Mouse (Mus musculus): Measurements from ENCODE around the gene Scn8a. TPM values are rescaled to one million over a fixed set of nuclear protein-coding genes. Genes with fewer than 3 reads are reported as not detected.

The Scn8a gene
- polyA plus RNA-seq, 1 experiment from 2014 or later = 4.9 TPM

- H3K9me3 ChIP-seq (ENCODE audit: control insufficient read depth, low read length) = no peaks in the 10 kb centered on the region
- H3K4me1 ChIP-seq (ENCODE audit: control insufficient read depth, insufficient read depth, low read length) = 0 out of 2 replicates have a peak, but pooled peaks cover 2% of the 10 kb centered on the region
- ATAC-seq (ENCODE audit: low read depth) = no peak
- no peaks in the 10 kb centered on the region for H3K36me3 ChIP-seq (ENCODE audit: control insufficient read depth, insufficient read depth, low read length)
- H3K4me2 ChIP-seq (ENCODE audit: low read depth, low read length) = no peak overlapping the region
- H3K27ac ChIP-seq (replicated peaks; ENCODE audit: low read depth, low read length) = no peak overlapping the region
- no peaks in the 10 kb centered on the region for H3K27me3 ChIP-seq (replicated peaks; ENCODE audit: control insufficient read depth, insufficient read depth, low read length)
- no peak for DNase-seq (ENCODE audit: low spot score)
- no peak overlapping the region for H3K4me3 ChIP-seq (ENCODE audit: low read depth, low read length)
- 41% methylated on average over 4 of the region's 4 CpGs for WGBS
- H3K9ac ChIP-seq (ENCODE audit: low read depth, low read length) = no peak overlapping the region
These were observed 48.4 kb downstream of the Scn8a start for GRCm38 (mm10) chr15:100918046-100918445.

GRCm38 (mm10) chr15:100922210-100922609 lies 52.6 kb downstream of the Scn8a start:
- DNase-seq (ENCODE audit: low spot score) = no peak

GRCm38 (mm10) chr15:100923476-100923875 lies 53.8 kb downstream of the Scn8a start:
- no peak overlapping the region for H3K4me3 ChIP-seq (ENCODE audit: low read depth, low read length)
- DNase-seq (ENCODE audit: low spot score) = peak; percentile 82

More at GRCm38 (mm10) chr15:100922210-100922609, 52.6 kb downstream of the Scn8a start:
- no peak for ATAC-seq (ENCODE audit: low read depth)
- peaks cover 12% of the 10 kb centered on the region; the same call in 1 of the 2 replicates for H3K4me1 ChIP-seq (ENCODE audit: control insufficient read depth, insufficient read depth, low read length)
- H3K36me3 ChIP-seq (ENCODE audit: control insufficient read depth, insufficient read depth, low read length) = no peaks in the 10 kb centered on the region
- no peaks in the 10 kb centered on the region for H3K27me3 ChIP-seq (replicated peaks; ENCODE audit: control insufficient read depth, insufficient read depth, low read length)
- no peak overlapping the region for H3K27ac ChIP-seq (replicated peaks; ENCODE audit: low read depth, low read length)
- WGBS = 96% methylated on average over 11 of the region's 11 CpGs
- no peak overlapping the region for H3K9ac ChIP-seq (ENCODE audit: low read depth, low read length)
- no peaks in the 10 kb centered on the region for H3K9me3 ChIP-seq (ENCODE audit: control insufficient read depth, low read length)
- no peak overlapping the region for H3K4me2 ChIP-seq (ENCODE audit: low read depth, low read length)
- H3K4me3 ChIP-seq (ENCODE audit: low read depth, low read length) = no peak overlapping the region

GRCm38 (mm10) chr15:100924941-100925340 lies 55.3 kb downstream of the Scn8a start:
- Histone ChIP-seq H3K4me1 (ENCODE audit: control insufficient read depth, insufficient read depth, low read length) (peaks cover 12% of the 10 kb centered on the region; the same call in 1 of the 2 replicates), H3K4me3 (ENCODE audit: low read depth, low read length) (no peak overlapping the region), H3K27me3 (replicated peaks; ENCODE audit: control insufficient read depth, insufficient read depth, low read length) (no peaks in the 10 kb centered on the region), H3K27ac (replicated peaks; ENCODE audit: low read depth, low read length) (no peak overlapping the region), H3K4me2 (ENCODE audit: low read depth, low read length) (no peak overlapping the region), H3K9me3 (ENCODE audit: control insufficient read depth, low read length) (no peaks in the 10 kb centered on the region), H3K9ac (ENCODE audit: low read depth, low read length) (no peak overlapping the region), H3K36me3 (ENCODE audit: control insufficient read depth, insufficient read depth, low read length) (no peaks in the 10 kb centered on the region)
- DNase-seq (ENCODE audit: low spot score) = peak; percentile 6
- 63% methylated on average over 9 of the region's 10 CpGs for WGBS
- peak; percentile 22; the same call in 1 of the 2 replicates for ATAC-seq (ENCODE audit: low read depth)

More at GRCm38 (mm10) chr15:100923476-100923875, 53.8 kb downstream of the Scn8a start:
- H3K27ac ChIP-seq (replicated peaks; ENCODE audit: low read depth, low read length) = no peak overlapping the region; the same call in 1 of the 2 replicates
- H3K4me1 ChIP-seq (ENCODE audit: control insufficient read depth, insufficient read depth, low read length) = peaks cover 12% of the 10 kb centered on the region; the same call in 1 of the 2 replicates
- peak overlapping the region; percentile 37 for H3K4me2 ChIP-seq (ENCODE audit: low read depth, low read length)
- peak overlapping the region; percentile 34; the same call in 1 of the 2 replicates for H3K9ac ChIP-seq (ENCODE audit: low read depth, low read length)
- H3K27me3 ChIP-seq (replicated peaks; ENCODE audit: control insufficient read depth, insufficient read depth, low read length) = no peaks in the 10 kb centered on the region
- 19% methylated on average over 18 of the region's 19 CpGs for WGBS
- peak; percentile 82; the same call in 1 of the 2 replicates for ATAC-seq (ENCODE audit: low read depth)
- H3K9me3 ChIP-seq (ENCODE audit: control insufficient read depth, low read length) = no peaks in the 10 kb centered on the region
- no peaks in the 10 kb centered on the region for H3K36me3 ChIP-seq (ENCODE audit: control insufficient read depth, insufficient read depth, low read length)

GRCm38 (mm10) chr15:100930477-100930876 lies 60.8 kb downstream of the Scn8a start:
- Histone ChIP-seq H3K36me3 (ENCODE audit: control insufficient read depth, insufficient read depth, low read length) (no peaks in the 10 kb centered on the region), H3K9ac (ENCODE audit: low read depth, low read length) (no peak overlapping the region), H3K27ac (replicated peaks; ENCODE audit: low read depth, low read length) (no peak overlapping the region), H3K4me1 (ENCODE audit: control insufficient read depth, insufficient read depth, low read length) (no peaks in the 10 kb centered on the region), H3K4me3 (ENCODE audit: low read depth, low read length) (no peak overlapping the region), H3K9me3 (ENCODE audit: control insufficient read depth, low read length) (no peaks in the 10 kb centered on the region), H3K27me3 (replicated peaks; ENCODE audit: control insufficient read depth, insufficient read depth, low read length) (no peaks in the 10 kb centered on the region), H3K4me2 (ENCODE audit: low read depth, low read length) (no peak overlapping the region)
- 40% methylated on average over 3 of the region's 3 CpGs for WGBS
- DNase-seq (ENCODE audit: low spot score) (no peak), ATAC-seq (ENCODE audit: low read depth) (no peak)

GRCm38 (mm10) chr15:100936176-100936575 lies 66.5 kb downstream of the Scn8a start:
- H3K9me3 ChIP-seq (ENCODE audit: control insufficient read depth, low read length) = no peaks in the 10 kb centered on the region
- peak overlapping the region; percentile 27 for H3K4me2 ChIP-seq (ENCODE audit: low read depth, low read length)
- no peak overlapping the region for H3K27ac ChIP-seq (replicated peaks; ENCODE audit: low read depth, low read length)
- peak overlapping the region; percentile 19 for H3K4me3 ChIP-seq (ENCODE audit: low read depth, low read length)
- peak overlapping the region; percentile 43; the same call in 1 of the 2 replicates for H3K9ac ChIP-seq (ENCODE audit: low read depth, low read length)
- no peaks in the 10 kb centered on the region for H3K27me3 ChIP-seq (replicated peaks; ENCODE audit: control insufficient read depth, insufficient read depth, low read length)
- ATAC-seq (ENCODE audit: low read depth) (no peak), DNase-seq (ENCODE audit: low spot score) (no peak)
- 68% methylated on average over 24 of the region's 24 CpGs for WGBS
- H3K36me3 ChIP-seq (ENCODE audit: control insufficient read depth, insufficient read depth, low read length) = no peaks in the 10 kb centered on the region
- H3K4me1 ChIP-seq (ENCODE audit: control insufficient read depth, insufficient read depth, low read length) = no peaks in the 10 kb centered on the region

GRCm38 (mm10) chr15:100948383-100948782 lies 78.7 kb downstream of the Scn8a start:
- Histone ChIP-seq H3K4me3 (ENCODE audit: low read depth, low read length) (no peak overlapping the region), H3K27me3 (replicated peaks; ENCODE audit: control insufficient read depth, insufficient read depth, low read length) (no peaks in the 10 kb centered on the region), H3K36me3 (ENCODE audit: control insufficient read depth, insufficient read depth, low read length) (no peaks in the 10 kb centered on the region), H3K27ac (replicated peaks; ENCODE audit: low read depth, low read length) (no peak overlapping the region), H3K9me3 (ENCODE audit: control insufficient read depth, low read length) (no peaks in the 10 kb centered on the region), H3K4me2 (ENCODE audit: low read depth, low read length) (no peak overlapping the region), H3K9ac (ENCODE audit: low read depth, low read length) (no peak overlapping the region), H3K4me1 (ENCODE audit: control insufficient read depth, insufficient read depth, low read length) (no peaks in the 10 kb centered on the region)
- ATAC-seq (ENCODE audit: low read depth) (no peak), DNase-seq (ENCODE audit: low spot score) (no peak)
- WGBS = 84% methylated on average over 13 of the region's 13 CpGs

- Histone ChIP-seq H3K4me3 (ENCODE audit: low read depth, low read length) (no peak overlapping the region), H3K36me3 (ENCODE audit: control insufficient read depth, insufficient read depth, low read length) (no peaks in the 10 kb centered on the region), H3K9me3 (ENCODE audit: control insufficient read depth, low read length) (no peaks in the 10 kb centered on the region), H3K4me1 (ENCODE audit: control insufficient read depth, insufficient read depth, low read length) (no peaks in the 10 kb centered on the region), H3K27me3 (replicated peaks; ENCODE audit: control insufficient read depth, insufficient read depth, low read length) (no peaks in the 10 kb centered on the region), H3K4me2 (ENCODE audit: low read depth, low read length) (no peak overlapping the region), H3K27ac (replicated peaks; ENCODE audit: low read depth, low read length) (no peak overlapping the region), H3K9ac (ENCODE audit: low read depth, low read length) (no peak overlapping the region)
- DNase-seq (ENCODE audit: low spot score) (no peak), ATAC-seq (ENCODE audit: low read depth) (no peak)
- 73% methylated on average over 4 of the region's 4 CpGs for WGBS
These were observed 79.5 kb downstream of the Scn8a start for GRCm38 (mm10) chr15:100949169-100949568.

GRCm38 (mm10) chr15:100951491-100951890 lies 81.8 kb downstream of the Scn8a start:
- ATAC-seq (ENCODE audit: low read depth) = no peak
- Histone ChIP-seq H3K27ac (replicated peaks; ENCODE audit: low read depth, low read length) (no peak overlapping the region), H3K4me1 (ENCODE audit: control insufficient read depth, insufficient read depth, low read length) (no peaks in the 10 kb centered on the region)

More at GRCm38 (mm10) chr15:100951491-100951890, 81.8 kb downstream of the Scn8a start:
- no peak for DNase-seq (ENCODE audit: low spot score)
- Histone ChIP-seq H3K27me3 (replicated peaks; ENCODE audit: control insufficient read depth, insufficient read depth, low read length) (no peaks in the 10 kb centered on the region), H3K9me3 (ENCODE audit: control insufficient read depth, low read length) (no peaks in the 10 kb centered on the region), H3K36me3 (ENCODE audit: control insufficient read depth, insufficient read depth, low read length) (no peaks in the 10 kb centered on the region), H3K9ac (ENCODE audit: low read depth, low read length) (no peak overlapping the region), H3K4me3 (ENCODE audit: low read depth, low read length) (no peak overlapping the region), H3K4me2 (ENCODE audit: low read depth, low read length) (no peak overlapping the region)
- 65% methylated on average over 10 of the region's 10 CpGs for WGBS
